Mouse (Mus musculus) CH12.LX (cell line): ENCODE measurements around the gene Kif1c. TPM values are rescaled to one million over a fixed set of nuclear protein-coding genes. Genes with fewer than 3 reads are reported as not detected.

Experiments used
- DNase-seq: peaks from one replicate; pipeline ENCODE4 v3.0.0-alpha.2; 2013; ENCODE audit errors: extremely low read depth
- H3K27ac ChIP-seq: 2 replicates; pipeline ENCODE4 v1.5.1; 2012; ENCODE audit warnings: low read depth, mild to moderate bottlenecking, control low read depth, moderate library complexity; ENCODE audit not compliant: insufficient read depth
- H3K27me3 ChIP-seq: replicated peaks from 2 replicates; pipeline ENCODE3; 2012; ENCODE audit warnings: inconsistent platforms
- H3K36me3 ChIP-seq, 2 experiments: replicated peaks in 1 of 2; 2 replicates each; pipeline versions ENCODE3 to v1.6.1; 2012; ENCODE audit warnings: inconsistent platforms in 1 of 2, low read length in 1 of 2, mild to moderate bottlenecking in 1 of 2, mixed read lengths in 1 of 2, moderate library complexity in 1 of 2; ENCODE audit not compliant: control insufficient read depth in 1 of 2, insufficient read depth in 1 of 2
- H3K4me1 ChIP-seq, 2 experiments: 2 replicates each; pipeline ENCODE4 v1.6.1; 2012; ENCODE audit warnings: inconsistent platforms in 1 of 2, moderate library complexity in 1 of 2; ENCODE audit not compliant: insufficient read depth in 2 of 2, control insufficient read depth in 1 of 2
- H3K4me2 ChIP-seq: 2 replicates; pipeline ENCODE4 v1.6.1; 2012; ENCODE audit warnings: low read depth, mild to moderate bottlenecking, control low read depth; ENCODE audit not compliant: poor library complexity, insufficient read depth, severe bottlenecking
- H3K4me3 ChIP-seq, 3 experiments: fragments of 150-350 bp in 1 of 3; sonication (generic) in 1 of 3; replicated peaks in 1 of 3; 2 replicates each; pipeline versions ENCODE3 to v1.5.1; 2011 to 2012; ENCODE audit warnings: low read depth in 2 of 3, low read length in 2 of 3, mild to moderate bottlenecking in 2 of 3, moderate library complexity in 2 of 3, control low read depth in 1 of 3, improper control_type of control experiment in 1 of 3, inconsistent platforms in 1 of 3, mixed read lengths in 1 of 3; ENCODE audit not compliant: poor library complexity in 1 of 3
- H3K79me2 ChIP-seq: replicated peaks from 2 replicates; pipeline ENCODE4 v1.6.1; 2012; ENCODE audit warnings: mild to moderate bottlenecking, moderate library complexity; ENCODE audit not compliant: control insufficient read depth, poor library complexity, insufficient read depth, severe bottlenecking; ENCODE audit errors: extremely low read depth
- H3K9ac ChIP-seq: 2 replicates; pipeline ENCODE4 v1.6.1; 2012; ENCODE audit warnings: low read depth, mild to moderate bottlenecking, control low read depth, moderate library complexity; ENCODE audit not compliant: insufficient read depth
- H3K9me3 ChIP-seq: replicated peaks from 2 replicates; pipeline ENCODE3; 2012; ENCODE audit warnings: low read length, inconsistent platforms, mixed read lengths
- BHLHE40 ChIP-seq: IDR thresholded peaks from 2 replicates; pipeline ENCODE4 v1.6.1; 2011; ENCODE audit warnings: mild to moderate bottlenecking, low read depth, low read length, improper control_type of control experiment
- CHD1 ChIP-seq: IDR thresholded peaks from 2 replicates; pipeline ENCODE4 v1.6.1; 2012; ENCODE audit warnings: low read depth, low read length, improper control_type of control experiment, inconsistent platforms
- CHD2 ChIP-seq: IDR thresholded peaks from 2 replicates; pipeline ENCODE4 v1.6.1; 2011; ENCODE audit warnings: low read length, improper control_type of control experiment
- CTCF ChIP-seq, 2 experiments: IDR thresholded peaks in 1 of 2; conservative IDR thresholded peaks in 1 of 2; 2 replicates each; pipeline ENCODE4 v1.5.1; 2011 to 2012; ENCODE audit warnings: low read depth in 2 of 2, low read length in 2 of 2, improper control_type of control experiment in 1 of 2, inconsistent platforms in 1 of 2, mild to moderate bottlenecking in 1 of 2, moderate library complexity in 1 of 2
- E2F4 ChIP-seq: IDR thresholded peaks from 2 replicates; pipeline ENCODE4 v1.6.1; 2011; ENCODE audit warnings: low read depth, low read length, improper control_type of control experiment; ENCODE audit not compliant: insufficient replicate concordance
- EP300 ChIP-seq: IDR thresholded peaks from 2 replicates; pipeline ENCODE4 v1.6.1; 2011; ENCODE audit warnings: low read length, improper control_type of control experiment
- ETS1 ChIP-seq: conservative IDR thresholded peaks from 2 replicates; pipeline ENCODE4 v1.6.1; 2012; ENCODE audit warnings: low read depth, mild to moderate bottlenecking, inconsistent platforms, low read length, improper control_type of control experiment, moderate library complexity
- GABPA ChIP-seq: IDR thresholded peaks from 2 replicates; pipeline ENCODE4 v1.6.1; 2012; ENCODE audit warnings: low read depth, low read length, improper control_type of control experiment, inconsistent platforms; ENCODE audit not compliant: insufficient replicate concordance
- HCFC1 ChIP-seq: IDR thresholded peaks from 2 replicates; pipeline ENCODE4 v1.6.1; 2012; ENCODE audit warnings: low read depth, mild to moderate bottlenecking, inconsistent platforms, low read length, improper control_type of control experiment
- IRF4 ChIP-seq: IDR thresholded peaks from 2 replicates; pipeline ENCODE4 v1.6.1; 2014; ENCODE audit warnings: low read depth, mild to moderate bottlenecking, inconsistent platforms, low read length, improper control_type of control experiment
- JUN ChIP-seq: IDR thresholded peaks from 2 replicates; pipeline ENCODE4 v1.6.1; 2011; ENCODE audit warnings: low read depth, mild to moderate bottlenecking, low read length, improper control_type of control experiment, moderate library complexity; ENCODE audit not compliant: insufficient read depth
- JUND ChIP-seq: conservative IDR thresholded peaks from 2 replicates; pipeline ENCODE4 v1.6.1; 2011; ENCODE audit warnings: low read depth, low read length, improper control_type of control experiment
- KAT2A ChIP-seq: IDR thresholded peaks from 2 replicates; pipeline ENCODE4 v1.6.1; 2012; ENCODE audit warnings: low read length, improper control_type of control experiment, inconsistent platforms; ENCODE audit not compliant: insufficient replicate concordance
- MAFK ChIP-seq: IDR thresholded peaks from 2 replicates; pipeline ENCODE4 v1.6.1; 2011; ENCODE audit warnings: low read length, improper control_type of control experiment; ENCODE audit not compliant: insufficient replicate concordance
- MAX ChIP-seq: IDR thresholded peaks from 2 replicates; pipeline ENCODE4 v1.6.1; 2011; ENCODE audit warnings: low read length, improper control_type of control experiment
- MEF2A ChIP-seq: IDR thresholded peaks from 2 replicates; pipeline ENCODE4 v1.6.1; 2014; ENCODE audit warnings: low read depth, mild to moderate bottlenecking, inconsistent platforms, low read length, improper control_type of control experiment, borderline replicate concordance
- MYC ChIP-seq: IDR thresholded peaks from 2 replicates; pipeline ENCODE4 v1.6.1; 2011; ENCODE audit warnings: low read depth, mild to moderate bottlenecking, improper control_type of control experiment, low read length
- NELFE ChIP-seq: IDR thresholded peaks from 2 replicates; pipeline ENCODE4 v1.6.1; 2011; ENCODE audit warnings: low read depth, low read length, improper control_type of control experiment
- PAX5 ChIP-seq: IDR thresholded peaks from 2 replicates; pipeline ENCODE4 v1.6.1; 2012; ENCODE audit warnings: low read length, inconsistent platforms, mixed read lengths
- POLR2A ChIP-seq: IDR thresholded peaks from 2 replicates; pipeline ENCODE4 v1.6.1; 2011; ENCODE audit warnings: low read depth, mild to moderate bottlenecking, improper control_type of control experiment, low read length
- POLR2AphosphoS2 ChIP-seq: IDR thresholded peaks from 2 replicates; pipeline ENCODE4 v1.6.1; 2011; ENCODE audit warnings: low read depth, low read length, improper control_type of control experiment
- RAD21 ChIP-seq: IDR thresholded peaks from 2 replicates; pipeline ENCODE4 v1.6.1; 2011; ENCODE audit warnings: low read depth, mild to moderate bottlenecking, low read length, improper control_type of control experiment, moderate library complexity
- RCOR1 ChIP-seq: conservative IDR thresholded peaks from 2 replicates; pipeline ENCODE4 v1.6.1; 2012; ENCODE audit warnings: low read depth, mild to moderate bottlenecking, inconsistent platforms, low read length, improper control_type of control experiment
- SIN3A ChIP-seq: IDR thresholded peaks from 2 replicates; pipeline ENCODE4 v1.6.1; 2012; ENCODE audit warnings: low read length, improper control_type of control experiment, inconsistent platforms
- SMC3 ChIP-seq: IDR thresholded peaks from 2 replicates; pipeline ENCODE4 v1.6.1; 2011; ENCODE audit warnings: low read depth, low read length, improper control_type of control experiment
- TCF12 ChIP-seq: IDR thresholded peaks from 2 replicates; pipeline ENCODE4 v1.6.1; 2014; ENCODE audit warnings: low read depth, mild to moderate bottlenecking, inconsistent platforms, low read length, improper control_type of control experiment
- UBTF ChIP-seq: IDR thresholded peaks from 2 replicates; pipeline ENCODE4 v1.6.1; 2012; ENCODE audit warnings: low read depth, mild to moderate bottlenecking, inconsistent platforms, low read length, improper control_type of control experiment, moderate library complexity
- ZNF384 ChIP-seq: IDR thresholded peaks from 2 replicates; pipeline ENCODE4 v1.6.1; 2012; ENCODE audit warnings: low read depth, low read length, improper control_type of control experiment, inconsistent platforms
- dilution Hi-C: fragments of 300-500 bp; cut with MboI; formaldehyde crosslinking; loops from 2 replicates; pipeline ENCODE4 v1.14.3; 2020; ENCODE audit warnings: low sequenced_read_pairs; ENCODE audit not compliant: extremely low pct_unique_long_range_greater_than_20kb, extremely low pct_ligation_motif_present
- in situ Hi-C: fragments of 300-500 bp; cut with MboI; formaldehyde crosslinking; loops from 3 replicates; pipeline ENCODE4 v1.14.3; 2019; ENCODE audit warnings: low sequenced_read_pairs, low pct_ligation_motif_present, low pct_unique_long_range_greater_than_20kb, mixed read lengths
- polyA plus RNA-seq: library from polyadenylated mRNA; unstranded; fragments of >175 nt; gene quantifications from 2 replicates; pipeline ENCODE4 v1.2.1, GENCODE M21; 2012; ENCODE audit warnings: low read depth; ENCODE audit not compliant: insufficient read length
- total RNA-seq, 2 experiments: library from RNA; depleted of rRNA; stranded (reverse); fragments of 300-350 nt in 1 of 2; fragments of >200 nt in 1 of 2; gene quantifications; 2 replicates each; pipeline ENCODE4 v1.2.3; 2012 to 2014

Kif1c gene
- total and polyA plus RNA-seq, 3 experiments, result 11.0 to 38.0 (median 31.7) TPM

DNA sequence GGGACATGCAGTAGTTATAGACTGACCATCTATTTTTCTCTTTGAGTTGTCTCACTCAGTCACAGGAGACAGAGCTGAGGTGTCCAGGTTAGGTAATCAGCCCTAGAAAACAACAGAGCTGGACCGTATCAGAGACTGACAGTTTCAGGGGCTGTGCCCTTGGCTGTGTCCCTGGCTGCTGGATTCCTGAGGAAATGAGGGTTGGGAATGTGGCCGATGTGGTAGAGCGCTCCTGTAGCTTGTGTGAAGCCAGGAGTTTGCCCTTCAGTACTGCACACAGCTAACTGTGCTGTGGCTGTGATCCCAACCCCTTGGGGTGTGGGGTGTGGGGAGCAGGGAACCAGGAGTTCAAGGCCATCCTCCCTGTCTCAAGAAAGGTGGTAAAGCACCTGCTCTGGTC, 20.7 kb downstream of the Kif1c start:
- no peak overlapping the region for H3K9ac ChIP-seq
- peaks cover 5 to 26% of the 10 kb centered on the region in 2 experiments for H3K4me1 ChIP-seq
- no peak overlapping the region for H3K27ac ChIP-seq
- peaks cover 59 to 85% of the 10 kb centered on the region in 2 experiments for H3K36me3 ChIP-seq
- no peak for TF ChIP-seq EP300
- no peak for TF ChIP-seq NELFE
- no peak for TF ChIP-seq TCF12
- no peak for TF ChIP-seq E2F4
- no peak for TF ChIP-seq MEF2A
- TF ChIP-seq CHD1, result no peak
- no peak for TF ChIP-seq ZNF384
- no peak for TF ChIP-seq GABPA
- TF ChIP-seq MAX, result no peak
- TF ChIP-seq KAT2A, result no peak
- no peak for TF ChIP-seq SIN3A
- TF ChIP-seq JUND, result no peak
- no peak for TF ChIP-seq RAD21
- TF ChIP-seq CTCF (conservative IDR thresholded peaks at IDR 0.05 in 1 of 2, IDR thresholded peaks at IDR 0.05 in 1 of 2; ENCODE audit: low read depth in 2 of 2, low read length in 2 of 2), result no peak
- TF ChIP-seq ETS1, result no peak
- no peak for TF ChIP-seq UBTF
- no peak for TF ChIP-seq PAX5
- TF ChIP-seq POLR2AphosphoS2, result no peak
- TF ChIP-seq, all 38 proteins: peak for 0
- H3K27me3 ChIP-seq, result no peaks in the 10 kb centered on the region
- no peak overlapping the region for H3K4me2 ChIP-seq
- dilution Hi-C loops (no loop called here), in situ Hi-C loops (no loop called here)
- no peak overlapping the region for H3K4me3 ChIP-seq
- H3K79me2 ChIP-seq, result no peaks in the 10 kb centered on the region
- no peak for DNase-seq
- no peaks in the 10 kb centered on the region for H3K9me3 ChIP-seq

DNA sequence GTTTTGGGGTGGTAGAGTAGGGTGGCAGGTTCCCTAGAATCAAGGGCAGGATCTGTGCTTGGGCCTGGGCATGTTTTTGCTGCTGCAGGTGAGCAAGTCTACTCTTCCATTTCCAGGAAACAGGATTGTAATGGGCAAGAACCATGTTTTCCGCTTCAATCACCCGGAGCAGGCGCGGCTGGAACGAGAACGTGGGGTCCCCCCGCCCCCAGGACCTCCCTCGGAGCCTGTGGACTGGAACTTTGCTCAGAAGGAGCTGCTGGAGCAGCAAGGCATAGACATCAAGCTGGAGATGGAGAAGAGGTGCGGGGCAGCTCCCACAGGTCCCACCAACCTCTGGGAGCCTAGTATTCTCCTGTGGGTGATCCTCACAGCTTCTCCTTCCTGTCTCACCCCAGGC, 24.4 kb downstream of the Kif1c start:
- H3K79me2 ChIP-seq, result no peaks in the 10 kb centered on the region
- H3K4me2 ChIP-seq, result no peak overlapping the region
- no peaks in the 10 kb centered on the region for H3K27me3 ChIP-seq
- no peaks in the 10 kb centered on the region for H3K9me3 ChIP-seq
- H3K4me1 ChIP-seq, result peaks cover 3 to 15% of the 10 kb centered on the region in 2 experiments; a peak in 3 of 4 replicates
- no peak overlapping the region for H3K4me3 ChIP-seq
- H3K27ac ChIP-seq, result no peak overlapping the region
- H3K9ac ChIP-seq, result no peak overlapping the region
- in situ Hi-C loops, result no loop called here
- dilution Hi-C loops, result no loop called here
- peaks cover 65 to 82% of the 10 kb centered on the region in 2 experiments for H3K36me3 ChIP-seq
- no peak for TF ChIP-seq PAX5
- TF ChIP-seq JUN, result no peak
- no peak for TF ChIP-seq MEF2A
- no peak for TF ChIP-seq HCFC1
- no peak for TF ChIP-seq BHLHE40
- TF ChIP-seq CHD2, result no peak
- no peak for TF ChIP-seq IRF4
- TF ChIP-seq TCF12, result no peak
- TF ChIP-seq MAX, result no peak
- no peak for TF ChIP-seq MAFK
- TF ChIP-seq POLR2AphosphoS2, result no peak
- TF ChIP-seq NELFE, result no peak
- TF ChIP-seq MYC, result no peak
- TF ChIP-seq CTCF (conservative IDR thresholded peaks at IDR 0.05 in 1 of 2, IDR thresholded peaks at IDR 0.05 in 1 of 2; ENCODE audit: low read depth in 2 of 2, low read length in 2 of 2), result no peak
- TF ChIP-seq SMC3, result no peak
- no peak for TF ChIP-seq RCOR1
- TF ChIP-seq POLR2A, result no peak
- TF ChIP-seq CHD1, result no peak
- DNase-seq, result no peak
